Mouse (Mus musculus): Measurements from ENCODE around the gene Phldb2. TPM values are rescaled to one million over a fixed set of nuclear protein-coding genes. Genes with fewer than 3 reads are reported as not detected.

The Phldb2 gene
- total RNA-seq, 2 experiments from 2014 or later: 3.8 to 4.0 TPM

GRCm38 (mm10) chr16:45796815-45797214 is 156.6 kb downstream of the Phldb2 start:
- no peak for DNase-seq (ENCODE audit: low spot score in 2 of 2)

- no peak for DNase-seq (ENCODE audit: low spot score in 2 of 2)
Measured at GRCm38 (mm10) chr16:45795188-45795693, 158.2 kb downstream of the Phldb2 start.

GRCm38 (mm10) chr16:45792781-45793180 is 160.6 kb downstream of the Phldb2 start:
- no peak for DNase-seq (ENCODE audit: low spot score in 2 of 2)

- no peak for DNase-seq (ENCODE audit: low spot score in 2 of 2)
Measured at GRCm38 (mm10) chr16:45791286-45791685, 162.1 kb downstream of the Phldb2 start.

- DNase-seq (ENCODE audit: low spot score in 2 of 2): no peak
Measured at GRCm38 (mm10) chr16:45789311-45789710, 164.1 kb downstream of the Phldb2 start.

- no peak for DNase-seq (ENCODE audit: low spot score in 2 of 2)
Measured at GRCm38 (mm10) chr16:45787650-45788049, 165.7 kb downstream of the Phldb2 start.

- no peak for DNase-seq (ENCODE audit: low spot score in 2 of 2)
Measured at GRCm38 (mm10) chr16:45786639-45787038, 166.8 kb downstream of the Phldb2 start.

GRCm38 (mm10) chr16:45780001-45780400 is 173.4 kb downstream of the Phldb2 start:
- DNase-seq (ENCODE audit: low spot score in 2 of 2): no peak

GRCm38 (mm10) chr16:45774813-45775212 is 178.6 kb downstream of the Phldb2 start:
- DNase-seq (ENCODE audit: low spot score in 2 of 2): no peak

- no peak for DNase-seq (ENCODE audit: low spot score in 2 of 2)
Measured at GRCm38 (mm10) chr16:45770914-45771313, 182.5 kb downstream of the Phldb2 start.

GRCm38 (mm10) chr16:45767853-45768640 is 185.4 kb downstream of the Phldb2 start:
- DNase-seq (ENCODE audit: low spot score in 2 of 2): no peak

- no peak for DNase-seq (ENCODE audit: low spot score in 2 of 2)
Measured at GRCm38 (mm10) chr16:45767434-45767833, 186.0 kb downstream of the Phldb2 start.

GRCm38 (mm10) chr16:45765801-45766494 is 187.4 kb downstream of the Phldb2 start:
- no peak for DNase-seq (ENCODE audit: low spot score in 2 of 2)

- no peak for DNase-seq (ENCODE audit: low spot score in 2 of 2)
Measured at GRCm38 (mm10) chr16:45765102-45765501, 188.3 kb downstream of the Phldb2 start.

- DNase-seq (ENCODE audit: low spot score in 2 of 2): no peak
Measured at GRCm38 (mm10) chr16:45762859-45763505, 190.4 kb downstream of the Phldb2 start.

- no peak for DNase-seq (ENCODE audit: low spot score in 2 of 2)
Measured at GRCm38 (mm10) chr16:45761425-45761824, 192.0 kb downstream of the Phldb2 start.

- DNase-seq (ENCODE audit: low spot score in 2 of 2): no peak
Measured at GRCm38 (mm10) chr16:45758726-45759269, 194.6 kb downstream of the Phldb2 start.

- no peak for DNase-seq (ENCODE audit: low spot score in 2 of 2)
Measured at GRCm38 (mm10) chr16:45757421-45758078, 195.8 kb downstream of the Phldb2 start.

- DNase-seq (ENCODE audit: low spot score in 2 of 2): peak in 1 of 2 experiments; percentile 77
Measured at GRCm38 (mm10) chr16:45756855-45757254, 196.5 kb downstream of the Phldb2 start.

GRCm38 (mm10) chr16:45743591-45744144 is 209.7 kb downstream of the Phldb2 start:
- DNase-seq (ENCODE audit: low spot score in 2 of 2): no peak
